Comparison of ENCODE assay signal across 17 mouse cellular contexts in genomic region chr4:59684306-59684705, GRCm38 (mm10).
"Had no signal": no experiment of that assay in that cellular context is flagged by ENCODE, and none has a peak within 500 bp of the region (broad histone marks: within the 10 kb centered on the region; RNA-seq: fewer than 3 reads in every experiment).

No protein-coding gene starts in this region.

- H3K4me2 ChIP-seq: limb, embryonic 13.5 days; midbrain, embryonic 12.5 days; neural tube, embryonic 13.5 days; stomach, embryonic 15.5 days had no signal

- H3K36me3 ChIP-seq: limb, embryonic 10.5 days; limb, embryonic 13.5 days; midbrain, embryonic 12.5 days; neural tube, embryonic 13.5 days; stomach, embryonic 15.5 days had no signal

- H3K27me3 ChIP-seq: limb, embryonic 13.5 days; midbrain, embryonic 12.5 days; neural tube, embryonic 13.5 days; stomach, embryonic 15.5 days had no signal

- H3K4me3 ChIP-seq: limb, embryonic 10.5 days; limb, embryonic 13.5 days; midbrain, embryonic 12.5 days; myocyte; neural tube, embryonic 13.5 days; stomach, embryonic 15.5 days had no signal

- H3K27ac ChIP-seq: limb, embryonic 10.5 days; limb, embryonic 13.5 days; midbrain, embryonic 12.5 days; neural tube, embryonic 13.5 days; stomach, embryonic 15.5 days had no signal

- ATAC-seq: midbrain, embryonic 16.5 days had no signal

- H3K9me3 ChIP-seq: limb, embryonic 10.5 days; limb, embryonic 13.5 days; midbrain, embryonic 12.5 days; neural tube, embryonic 13.5 days; stomach, embryonic 15.5 days had no signal

- DNase-seq: kidney, adult 18-20 months; kidney, adult 9 months; kidney, postnatal 14 days; kidney, postnatal 4 days; lung, postnatal 14 days; lung, postnatal 4 days; retina, postnatal 1 day; right cerebral cortex, postnatal 25 days; spleen, adult 18-20 months; thymus, postnatal 25 days had no signal

- H3K9ac ChIP-seq: limb, embryonic 13.5 days; midbrain, embryonic 12.5 days; neural tube, embryonic 13.5 days; stomach, embryonic 15.5 days had no signal
